Mouse (Mus musculus) G1E (cell line): ENCODE measurements at regions not wholly inside any gene's neighbourhood (a gene's known extent, or its start where the extent isn't known, plus 50 kb on each side); places are given as distances from the start of the nearest gene placed in this dataset.

Experiments used
- ATAC-seq: 2 replicates; pipeline ENCODE4 v1.8.0; 2016; ENCODE audit warnings: mild to moderate bottlenecking; ENCODE audit not compliant: insufficient number of reproducible peaks, poor library complexity, low FRiP score, severe bottlenecking; ENCODE audit errors: extremely low read depth
- DNase-seq: peaks from one replicate; pipeline ENCODE4 v3.0.0; 2012; ENCODE audit warnings: low spot score
- H3K27me3 ChIP-seq: 2 replicates; pipeline ENCODE4 v1.6.1; 2012; ENCODE audit warnings: mild to moderate bottlenecking, low read length, inconsistent platforms; ENCODE audit not compliant: insufficient read depth
- H3K36me3 ChIP-seq: replicated peaks from 2 replicates; pipeline ENCODE3; 2012; ENCODE audit warnings: mild to moderate bottlenecking, inconsistent platforms
- H3K4me1 ChIP-seq: 2 replicates; pipeline ENCODE4 v1.6.1; 2012; ENCODE audit warnings: low read depth, low read length, inconsistent platforms, mixed read lengths; ENCODE audit not compliant: insufficient read depth
- H3K4me3 ChIP-seq: 2 replicates; pipeline ENCODE4 v1.5.1; 2012; ENCODE audit warnings: low read depth, mild to moderate bottlenecking, inconsistent platforms, low read length, moderate library complexity, mixed read lengths
- H3K9me3 ChIP-seq: replicated peaks from 2 replicates; pipeline ENCODE4 v1.6.1; 2012; ENCODE audit warnings: inconsistent platforms
- CTCF ChIP-seq: IDR thresholded peaks from 2 replicates; pipeline ENCODE4 v1.5.1; 2012; ENCODE audit warnings: low read depth, low read length, inconsistent platforms, mixed read lengths
- GATA1 ChIP-seq: IDR thresholded peaks from 2 replicates; pipeline ENCODE4 v1.6.1; 2012; ENCODE audit warnings: borderline replicate concordance, low read length, inconsistent platforms, mixed read lengths
- GATA2 ChIP-seq: IDR thresholded peaks from 2 replicates; pipeline ENCODE4 v1.6.1; 2012; ENCODE audit warnings: low read depth, low read length, inconsistent platforms, borderline replicate concordance
- POLR2AphosphoS5 ChIP-seq: IDR thresholded peaks from 2 replicates; pipeline ENCODE4 v1.6.1; 2012; ENCODE audit warnings: low read depth, low read length, inconsistent platforms; ENCODE audit not compliant: insufficient replicate concordance
- TAL1 ChIP-seq: conservative IDR thresholded peaks from 2 replicates; pipeline ENCODE4 v1.6.1; 2012; ENCODE audit warnings: low read depth, low read length, inconsistent platforms, mixed read lengths

DNA sequence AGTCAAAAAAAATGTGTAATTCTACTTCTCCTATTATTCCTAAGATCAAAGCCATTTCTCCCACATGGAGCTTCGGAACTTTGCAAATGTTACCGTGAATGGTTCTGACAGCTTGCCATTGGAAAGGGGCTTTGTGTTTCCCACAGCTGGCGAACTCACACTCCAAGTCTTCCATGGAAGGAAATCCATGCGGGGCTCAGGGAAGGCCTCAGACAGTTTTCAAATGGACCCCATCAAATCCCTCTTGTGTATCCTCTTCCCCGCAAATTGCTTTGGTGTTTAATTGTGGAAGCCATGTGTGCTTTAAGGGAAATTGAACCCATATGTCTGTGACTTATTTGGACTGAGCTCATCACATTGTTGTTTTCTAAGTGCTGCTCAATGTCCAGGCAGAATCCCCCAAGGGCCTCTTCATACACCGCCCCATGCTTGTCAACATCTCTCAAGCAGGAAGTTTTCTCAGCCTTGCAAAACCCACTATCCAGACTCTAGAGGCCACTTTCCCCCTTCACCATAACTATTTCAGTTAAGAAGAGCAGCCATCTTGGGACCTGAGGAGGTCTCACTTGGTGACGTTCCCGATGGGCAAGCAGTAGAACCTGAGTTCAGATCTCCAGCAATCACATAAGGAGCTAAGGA, 310.1 kb upstream of the Prkcq start:
- no peaks in the 10 kb centered on the region for H3K4me1 ChIP-seq
- no peak for TF ChIP-seq GATA2
- TF ChIP-seq CTCF, result no peak
- no peak for TF ChIP-seq GATA1
- TF ChIP-seq TAL1, result no peak
- no peak for TF ChIP-seq POLR2AphosphoS5
- no peak for ATAC-seq
- H3K9me3 ChIP-seq, result no peaks in the 10 kb centered on the region
- no peak for DNase-seq
- no peaks in the 10 kb centered on the region for H3K36me3 ChIP-seq
- H3K4me3 ChIP-seq, result no peak overlapping the region
- no peaks in the 10 kb centered on the region for H3K27me3 ChIP-seq

DNA sequence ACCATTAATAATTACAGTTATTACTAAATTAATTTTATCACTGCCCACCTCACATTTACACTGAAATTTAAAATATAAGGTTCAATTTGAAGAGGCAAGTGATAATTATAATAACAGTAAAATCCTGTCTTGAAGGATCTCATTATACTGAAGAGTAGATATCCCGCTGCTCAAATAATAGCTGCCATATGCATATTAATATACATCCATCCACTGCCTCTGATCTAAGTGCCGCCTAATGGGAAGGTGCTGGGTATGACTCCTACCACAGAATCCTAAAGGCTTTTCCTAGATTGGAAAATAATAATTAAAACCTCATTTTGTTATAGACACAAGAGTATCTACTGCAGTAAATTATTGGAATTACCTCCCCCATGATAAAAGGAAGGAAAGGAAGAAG, 307.5 kb upstream of the Prkcq start:
- Histone ChIP-seq H3K4me3 (no peak overlapping the region), H3K36me3 (no peaks in the 10 kb centered on the region), H3K9me3 (no peaks in the 10 kb centered on the region), H3K27me3 (no peaks in the 10 kb centered on the region), H3K4me1 (no peaks in the 10 kb centered on the region)
- TF ChIP-seq TAL1 (no peak), POLR2AphosphoS5 (no peak), GATA1 (no peak), GATA2 (no peak)
- no peak for ATAC-seq
- DNase-seq, result no peak

DNA sequence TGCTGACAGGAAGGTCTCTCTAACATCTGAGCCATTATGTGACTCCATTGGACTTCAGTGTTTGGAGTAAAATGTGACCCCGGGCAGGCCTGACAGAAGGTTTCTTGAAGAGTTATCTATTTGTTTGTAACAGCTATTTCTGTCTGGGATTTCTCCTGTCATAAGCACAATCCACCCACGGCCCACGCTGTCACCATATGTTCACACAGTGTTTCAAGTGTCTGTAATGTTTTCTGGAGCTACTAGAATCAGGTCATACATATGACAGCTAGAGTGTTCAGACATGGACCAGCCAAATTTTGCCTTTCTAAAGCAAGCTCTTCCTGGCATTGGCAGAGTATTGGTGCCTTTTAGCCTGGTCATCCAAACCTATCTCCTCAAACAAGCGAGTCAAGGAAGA, 297.6 kb upstream of the Prkcq start:
- TF ChIP-seq GATA2 (no peak), CTCF (no peak), POLR2AphosphoS5 (no peak), TAL1 (no peak), GATA1 (no peak)
- Histone ChIP-seq H3K4me3 (no peak overlapping the region), H3K36me3 (no peaks in the 10 kb centered on the region), H3K27me3 (peaks cover 5% of the 10 kb centered on the region; the same call in 1 of the 2 replicates), H3K9me3 (no peaks in the 10 kb centered on the region), H3K4me1 (no peaks in the 10 kb centered on the region)
- ATAC-seq, result no peak
- DNase-seq, result no peak

DNA sequence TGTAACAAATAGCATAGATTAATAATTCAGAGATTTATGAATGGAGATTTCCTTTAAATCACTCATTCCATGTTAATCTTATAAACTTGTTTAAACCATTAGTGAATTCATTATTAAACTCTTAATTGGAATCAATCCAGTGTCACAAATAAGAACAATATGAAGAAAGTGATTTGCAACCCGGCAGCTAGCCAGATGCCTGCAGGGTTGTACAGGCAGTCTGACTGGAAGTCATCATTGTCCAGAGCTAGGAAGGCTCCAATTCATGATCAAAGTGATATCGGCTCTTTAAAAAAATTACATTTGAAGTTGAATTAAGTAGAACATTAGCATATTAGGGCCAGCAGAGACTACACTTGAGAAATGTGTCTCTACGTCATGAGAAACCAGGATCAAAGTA, 270.0 kb upstream of the Prkcq start:
- H3K4me3 ChIP-seq, result no peak overlapping the region
- no peak for DNase-seq
- no peak for ATAC-seq
- H3K9me3 ChIP-seq, result no peaks in the 10 kb centered on the region
- H3K27me3 ChIP-seq, result peaks cover 9% of the 10 kb centered on the region; the same call in 1 of the 2 replicates
- TF ChIP-seq CTCF (no peak), GATA1 (no peak), TAL1 (no peak), GATA2 (no peak), POLR2AphosphoS5 (no peak)
- no peaks in the 10 kb centered on the region for H3K4me1 ChIP-seq
- H3K36me3 ChIP-seq, result no peaks in the 10 kb centered on the region

DNA sequence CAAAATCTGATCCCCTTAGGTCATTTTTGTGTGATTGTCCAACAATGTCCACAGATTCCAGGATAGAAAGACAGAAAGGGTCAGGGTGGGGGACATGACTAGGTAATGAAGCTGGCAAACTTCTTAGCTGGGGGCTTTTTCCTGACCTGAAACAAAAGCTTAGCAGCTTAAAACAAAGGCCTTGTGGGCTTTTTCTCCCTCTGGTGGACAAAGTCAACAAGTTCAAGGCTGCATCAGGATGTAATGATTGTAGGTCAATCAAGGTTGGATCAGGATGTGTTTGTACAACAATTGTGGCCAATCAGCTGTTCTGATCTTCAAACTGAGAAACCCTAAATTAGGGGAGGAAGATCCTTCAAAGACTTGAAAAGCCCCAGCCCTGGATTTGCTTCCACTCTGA, 252.0 kb upstream of the Prkcq start:
- H3K27me3 ChIP-seq, result no peaks in the 10 kb centered on the region
- no peaks in the 10 kb centered on the region for H3K4me1 ChIP-seq
- H3K4me3 ChIP-seq, result no peak overlapping the region
- TF ChIP-seq TAL1 (no peak), POLR2AphosphoS5 (no peak), GATA2 (no peak), GATA1 (no peak), CTCF (no peak)
- ATAC-seq, result no peak
- no peaks in the 10 kb centered on the region for H3K9me3 ChIP-seq
- no peak for DNase-seq
- H3K36me3 ChIP-seq, result no peaks in the 10 kb centered on the region

DNA sequence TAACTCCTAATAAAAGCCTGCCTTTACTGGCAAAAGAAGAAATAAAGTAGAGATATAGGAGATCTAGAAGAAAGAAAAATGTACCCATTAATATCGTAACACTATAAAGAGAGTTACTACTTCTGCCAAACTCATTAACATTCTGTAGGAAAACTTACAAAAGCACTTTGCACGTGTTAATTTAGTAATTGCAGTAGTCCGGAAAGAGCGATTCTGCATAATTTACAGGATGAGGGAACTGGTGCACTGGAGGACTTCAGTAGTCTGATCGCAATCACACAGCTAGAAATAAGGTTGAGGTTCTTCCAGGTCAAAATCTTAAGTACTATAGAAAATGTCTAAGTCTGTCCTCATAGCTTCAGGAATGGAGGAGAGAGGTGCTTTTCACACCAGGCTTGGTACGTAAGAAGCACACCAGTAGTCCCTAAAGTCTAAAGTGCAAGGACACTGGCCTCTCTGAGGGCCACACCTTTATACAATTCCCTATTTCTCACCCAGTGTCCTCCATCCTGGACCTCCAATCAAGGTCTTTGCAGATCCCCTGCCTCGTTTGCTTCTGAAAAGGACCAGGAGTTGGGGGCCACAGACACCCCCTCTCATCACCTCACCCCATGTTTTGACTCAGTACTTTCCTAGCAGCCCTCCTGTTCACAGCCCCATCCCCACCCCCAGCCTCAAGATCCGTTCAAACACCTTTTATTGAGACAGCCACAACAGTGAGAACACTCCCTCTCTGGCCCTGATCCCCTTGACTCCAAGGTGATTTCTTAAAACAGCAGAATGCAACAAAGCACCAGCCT, 251.0 kb upstream of the Prkcq start:
- TF ChIP-seq GATA1 (no peak), TAL1 (no peak), CTCF (no peak), GATA2 (no peak), POLR2AphosphoS5 (no peak)
- no peaks in the 10 kb centered on the region for H3K4me1 ChIP-seq
- DNase-seq (no peak), ATAC-seq (no peak)
- H3K9me3 ChIP-seq, result no peaks in the 10 kb centered on the region
- no peaks in the 10 kb centered on the region for H3K27me3 ChIP-seq
- no peak overlapping the region for H3K4me3 ChIP-seq
- no peaks in the 10 kb centered on the region for H3K36me3 ChIP-seq
